Mouse (Mus musculus): Measurements from ENCODE around the gene Exoc8.

Gene Exoc8

GRCm38 (mm10) chr8:124905482-124905881 lies 8.0 kb upstream of the Exoc8 start:
- DNase-seq = no peak

GRCm38 (mm10) chr8:124903198-124903597 lies 5.7 kb upstream of the Exoc8 start:
- DNase-seq = peak in 1 of 2 experiments; percentile 14

DNA sequence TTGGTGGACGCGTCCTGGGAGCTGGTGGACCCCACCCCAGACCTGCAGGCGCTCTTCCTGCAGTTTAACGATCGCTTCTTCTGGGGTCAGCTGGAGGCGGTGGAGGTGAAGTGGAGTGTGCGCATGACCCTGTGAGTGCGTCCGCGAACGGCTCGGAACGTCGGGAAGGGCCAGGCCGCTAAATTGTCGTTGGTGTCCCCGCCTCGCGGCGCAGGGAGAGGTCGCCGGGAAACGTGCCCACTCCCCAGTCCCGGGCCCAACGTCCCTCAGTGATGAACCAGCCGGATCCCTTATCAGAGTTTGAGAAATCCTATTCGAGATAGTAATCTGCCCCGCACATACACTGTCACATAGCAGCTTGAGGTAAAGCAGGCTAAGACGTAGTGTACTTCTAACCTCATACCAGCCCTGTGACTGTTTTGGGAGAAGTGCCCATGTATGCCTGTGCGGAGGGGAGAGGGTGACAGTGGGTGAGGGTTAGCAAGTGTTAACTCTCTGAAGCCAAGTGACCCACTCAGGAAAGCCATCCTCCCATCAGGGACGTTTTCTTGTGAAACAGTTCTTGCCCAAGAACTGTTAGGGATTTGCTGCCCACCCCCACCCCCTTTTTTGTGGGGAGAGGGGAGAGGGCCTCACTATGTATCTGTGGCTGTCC lies 873 bp upstream of the Exoc8 start:
- peak; percentile 41 to 57 for DNase-seq

DNA sequence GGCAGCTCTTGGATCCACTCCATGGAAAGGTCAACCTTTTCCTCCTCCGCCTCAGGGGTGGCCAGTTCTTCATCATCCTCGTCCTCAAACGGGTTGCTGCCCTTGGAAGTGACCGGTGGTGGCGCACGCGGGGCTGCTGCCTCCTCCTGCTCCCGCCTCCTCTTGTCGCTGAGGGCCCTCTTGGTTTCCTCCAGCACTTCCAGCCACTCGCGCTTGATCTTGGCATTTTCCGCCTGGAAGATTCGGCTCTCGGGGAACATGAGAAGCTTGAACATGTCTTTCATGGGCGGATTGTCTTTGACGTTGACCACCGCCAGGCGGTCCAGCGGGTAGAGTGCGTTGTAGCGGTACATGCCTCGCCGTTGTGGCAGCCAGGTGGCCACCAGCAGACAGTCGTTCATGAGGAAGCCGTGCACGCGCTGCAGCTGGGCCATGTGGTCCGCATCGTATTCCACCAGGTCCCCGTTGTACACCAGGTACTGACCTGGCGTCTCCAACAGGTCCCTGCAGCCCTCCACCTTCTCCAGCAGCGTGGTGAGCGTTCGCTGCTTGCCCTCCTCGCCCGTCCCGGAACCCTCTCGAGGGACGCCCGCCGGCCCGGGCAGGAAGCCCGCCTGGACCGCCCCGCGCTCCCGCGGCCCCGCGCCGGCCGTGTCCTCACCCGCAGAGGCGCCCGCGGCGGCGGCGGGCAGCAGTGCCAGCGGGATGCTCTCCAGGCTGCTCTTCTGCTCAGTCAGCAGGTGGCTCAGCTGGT lies 696 bp downstream of the Exoc8 start:
- DNase-seq = peak; percentile 88 to 89

GRCm38 (mm10) chr8:124896010-124896631 lies 1.4 kb downstream of the Exoc8 start:
- no peak for DNase-seq

- DNase-seq = no peak
These were observed 4.9 kb downstream of the Exoc8 start for GRCm38 (mm10) chr8:124892596-124892995.

GRCm38 (mm10) chr8:124888385-124888784 lies 9.1 kb downstream of the Exoc8 start:
- peak in 1 of 2 experiments; percentile 28 for DNase-seq

GRCm38 (mm10) chr8:124878946-124879526 lies 18.5 kb downstream of the Exoc8 start:
- DNase-seq = no peak

- no peak for DNase-seq
These were observed 19.4 kb downstream of the Exoc8 start for GRCm38 (mm10) chr8:124878141-124878540.

- no peak for DNase-seq
These were observed 24.8 kb downstream of the Exoc8 start for GRCm38 (mm10) chr8:124872690-124873089.

DNA sequence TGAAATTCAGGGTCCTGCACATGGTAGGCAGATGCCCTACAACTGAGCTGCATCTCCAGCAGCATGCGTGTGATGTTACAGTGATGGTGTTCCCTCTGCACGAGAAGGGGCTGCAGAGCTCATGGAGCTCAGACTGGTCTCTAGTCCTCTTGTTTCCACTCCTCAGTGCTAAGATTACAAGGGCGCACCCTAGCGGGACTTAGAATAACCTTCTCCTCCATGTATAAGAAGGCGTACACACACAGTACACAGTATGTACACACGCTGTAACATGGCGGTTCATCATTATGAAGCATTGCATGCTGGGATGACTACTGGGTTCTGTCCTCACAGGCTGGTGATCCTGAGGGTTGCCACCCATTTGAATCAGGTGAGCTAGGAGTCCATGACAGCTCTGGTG lies 25.4 kb downstream of the Exoc8 start:
- DNase-seq = no peak

- no peak for DNase-seq
These were observed 26.0 kb downstream of the Exoc8 start for GRCm38 (mm10) chr8:124871474-124871873.

DNA sequence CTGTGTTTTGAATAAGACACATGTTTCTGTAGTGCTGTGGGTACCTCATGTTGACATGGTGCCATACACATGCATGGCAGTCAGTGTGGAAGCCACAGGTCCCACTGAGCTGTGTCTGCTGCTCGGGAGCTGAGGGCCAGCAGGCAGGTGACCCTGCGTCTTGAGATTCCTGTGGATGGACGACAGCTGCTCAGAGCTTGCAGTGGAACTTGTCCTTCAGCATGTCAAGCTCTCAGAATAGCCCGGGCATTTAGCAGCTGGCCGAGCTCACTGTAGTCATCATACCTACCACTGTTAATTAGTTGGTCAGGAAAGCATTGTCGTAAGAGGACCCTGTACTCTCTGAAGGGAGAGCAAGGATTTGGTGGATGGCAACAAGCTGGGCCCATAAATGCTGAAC lies 27.8 kb downstream of the Exoc8 start:
- no peak for DNase-seq

GRCm38 (mm10) chr8:124867126-124867525 lies 30.4 kb downstream of the Exoc8 start:
- no peak for DNase-seq

DNA sequence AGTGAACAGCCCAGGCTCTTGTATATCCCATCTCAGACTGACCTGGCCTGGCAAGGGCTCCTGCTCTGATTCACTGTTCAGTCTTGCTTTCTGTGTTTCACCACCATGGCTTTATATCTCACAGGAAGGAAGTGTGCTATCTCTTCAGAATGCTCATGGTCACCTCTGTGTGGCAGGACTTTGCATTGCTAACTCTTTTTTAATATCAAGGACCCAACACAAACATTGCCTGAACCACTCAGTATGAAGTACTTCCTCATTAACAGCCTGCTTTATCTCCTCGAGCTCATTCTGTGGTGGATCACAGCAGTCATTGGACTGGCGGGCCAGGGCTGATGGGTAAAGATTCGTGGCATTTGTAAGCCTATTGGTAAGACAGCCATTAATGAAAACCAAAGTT lies 30.8 kb downstream of the Exoc8 start:
- no peak for DNase-seq

DNA sequence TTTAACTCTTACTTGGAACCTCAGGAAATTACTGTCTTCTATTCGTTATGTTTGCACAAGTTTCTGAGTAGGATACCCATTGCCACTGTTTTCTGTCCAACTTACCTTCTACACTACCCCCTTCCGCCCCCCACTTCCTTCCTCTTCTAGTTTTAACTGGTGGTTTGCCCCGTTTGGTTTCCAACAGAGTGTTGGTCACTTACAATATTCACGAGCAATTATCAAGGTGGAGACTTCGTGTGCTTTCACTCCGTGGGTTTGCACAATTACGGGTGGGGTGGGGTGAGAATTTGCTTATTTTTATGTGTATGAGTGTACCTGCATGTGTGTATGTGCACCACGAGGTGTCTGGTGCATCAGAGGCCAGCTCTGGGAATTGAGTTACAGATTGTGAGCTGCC lies 33.8 kb downstream of the Exoc8 start:
- DNase-seq = no peak

DNA sequence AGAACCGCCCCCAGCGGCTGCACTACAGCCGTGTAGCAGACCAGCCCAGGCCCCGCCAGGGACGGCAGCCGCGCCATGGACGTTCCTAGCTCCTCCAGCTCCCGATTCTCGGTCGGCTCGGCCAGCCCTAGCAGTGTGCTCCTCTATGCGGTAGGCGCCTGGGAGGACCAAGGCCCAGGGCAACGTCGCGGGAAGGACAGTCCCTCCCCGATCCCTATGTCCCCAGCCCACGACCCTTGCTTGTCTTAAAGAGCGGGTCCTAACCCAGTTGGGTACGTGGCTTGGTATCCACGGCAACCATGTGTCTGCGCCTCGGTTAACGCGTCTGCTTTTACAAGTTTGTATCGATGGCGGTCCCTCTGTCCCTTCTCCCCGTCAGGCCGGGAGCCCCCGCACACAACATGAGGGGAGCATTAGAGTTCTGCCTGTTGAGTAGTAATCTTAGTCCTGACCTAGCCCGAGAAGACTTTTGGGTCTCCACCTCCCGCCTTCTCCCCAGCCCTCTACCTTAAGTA lies 34.3 kb downstream of the Exoc8 start:
- DNase-seq = no peak

- DNase-seq = peak; percentile 97
These were observed 35.0 kb downstream of the Exoc8 start, which contains the start of the genes Gnpat and 2810004N23Rik for GRCm38 (mm10) chr8:124862321-124863162. Gnpat (plus strand) TSS chr8:124863033. 2810004N23Rik (minus strand) TSS chr8:124863120.

- DNase-seq = no peak
These were observed 37.3 kb downstream of the Exoc8 start for GRCm38 (mm10) chr8:124860188-124860587.

GRCm38 (mm10) chr8:124859466-124859865 lies 38.0 kb downstream of the Exoc8 start:
- peak; percentile 24 to 46 for DNase-seq

DNA sequence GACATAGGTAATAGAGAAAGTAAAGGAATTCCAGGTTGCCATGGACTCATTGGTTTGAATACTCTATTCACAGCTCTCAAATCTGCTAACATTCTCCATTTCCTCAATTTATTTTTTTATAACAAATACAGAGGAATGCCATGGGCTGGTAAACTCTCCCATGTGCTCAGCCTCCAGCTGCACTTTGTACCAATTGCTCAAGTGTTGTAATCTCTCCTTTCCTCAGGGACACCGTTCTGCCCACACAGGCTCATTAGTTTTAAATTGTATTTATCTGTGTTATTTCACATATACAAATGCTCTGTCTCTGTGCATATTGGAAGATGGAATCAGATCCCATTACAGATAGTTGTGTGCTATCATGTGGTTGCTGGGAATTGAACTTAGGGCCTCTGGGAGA lies 44.0 kb downstream of the Exoc8 start:
- no peak for DNase-seq

GRCm38 (mm10) chr8:124845573-124845972 lies 51.9 kb downstream of the Exoc8 start:
- DNase-seq = no peak
